Mouse (Mus musculus): ENCODE results near the gene Styk1.
"Not testable (repeated sequence)": the region's sequence is repeated elsewhere in the genome, so short reads cannot be mapped to it uniquely, and the experiment has no call there.

Gene Styk1

DNA sequence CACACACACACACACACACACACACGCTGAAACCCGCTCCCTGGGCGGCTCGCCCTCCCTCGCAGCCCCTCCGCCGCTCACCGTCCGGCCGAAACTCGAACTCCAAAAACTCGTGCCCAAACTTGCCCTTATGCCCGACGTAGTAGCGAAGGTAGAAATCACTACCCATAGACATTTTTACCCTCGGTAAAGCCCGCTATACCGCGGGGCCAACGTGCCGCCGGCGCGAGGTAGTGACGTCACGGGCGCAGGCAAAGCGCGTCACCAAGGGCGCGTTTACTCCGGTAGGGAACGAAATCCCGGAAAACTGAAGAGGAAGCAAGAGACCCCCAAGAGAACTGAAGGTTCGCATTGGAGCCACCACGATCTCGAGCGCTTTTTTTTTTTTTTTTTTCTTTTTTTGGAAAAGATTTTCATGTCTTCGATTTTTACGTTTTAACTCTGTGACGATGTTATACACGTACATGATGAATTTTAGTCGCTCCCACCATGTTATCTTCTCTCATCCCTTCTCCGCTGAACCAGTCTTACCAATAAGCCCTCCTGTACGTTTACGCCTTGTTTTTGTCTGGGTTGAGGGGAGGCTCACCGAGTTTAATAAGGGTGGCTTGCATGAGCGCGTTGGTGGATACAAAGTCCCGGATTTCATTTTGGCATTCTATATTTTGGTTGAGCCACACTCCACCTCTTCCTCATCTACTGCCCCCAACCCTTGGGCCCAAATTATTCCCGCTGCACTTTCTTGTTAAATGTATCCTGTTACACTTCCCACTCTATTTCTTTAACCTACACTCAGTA, 60.2 kb downstream of the Styk1 start, which contains the start of gene Magohb:
Gene Magohb, minus strand, starts transcription at position 254 of the 798 bp plus-strand sequence.
- peak; percentile 93 for DNase-seq (ENCODE audit: low spot score)

GRCm38 (mm10) chr6:131292276-131292990, 61.0 kb downstream of the Styk1 start:
- no peak for DNase-seq (ENCODE audit: low spot score)

DNA sequence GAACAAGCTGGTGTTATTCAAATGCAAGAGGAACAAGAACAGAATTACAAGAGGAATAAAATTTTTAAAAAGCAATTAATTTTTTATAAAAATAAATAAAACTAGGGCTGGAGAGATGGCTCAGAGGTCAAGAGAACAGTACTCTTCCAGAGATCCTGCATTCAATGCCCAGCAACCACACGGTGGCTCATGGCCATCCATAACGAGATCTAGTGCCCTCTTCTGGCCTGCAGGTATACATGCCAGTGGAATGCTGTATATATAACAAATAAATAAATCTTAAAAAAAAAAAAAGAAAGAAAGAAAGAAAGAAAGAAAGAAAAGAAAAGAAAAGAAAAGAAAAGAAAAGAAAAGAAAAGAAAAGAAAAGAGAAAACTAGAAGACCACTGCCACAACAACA, 63.0 kb downstream of the Styk1 start:
- no peak for DNase-seq (ENCODE audit: low spot score)

DNA sequence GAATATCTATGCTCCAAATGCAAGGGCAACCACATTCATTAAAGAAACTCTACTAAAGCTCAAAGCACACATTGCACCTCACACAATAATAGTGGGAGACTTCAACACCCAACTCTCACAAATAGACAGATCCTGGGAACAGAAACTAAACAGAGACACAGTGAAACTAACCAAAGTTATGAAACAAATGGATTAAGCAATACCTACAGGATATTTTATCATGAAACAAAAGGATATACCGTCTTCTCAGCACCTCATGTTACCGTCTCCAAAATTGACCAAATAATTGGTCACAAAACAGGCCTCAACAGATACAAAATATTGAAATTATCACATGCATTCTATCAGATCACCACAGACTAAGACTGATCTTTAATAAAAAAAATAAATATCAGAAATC, 75.2 kb downstream of the Styk1 start:
- DNase-seq (ENCODE audit: low spot score): not testable (repeated sequence)

DNA sequence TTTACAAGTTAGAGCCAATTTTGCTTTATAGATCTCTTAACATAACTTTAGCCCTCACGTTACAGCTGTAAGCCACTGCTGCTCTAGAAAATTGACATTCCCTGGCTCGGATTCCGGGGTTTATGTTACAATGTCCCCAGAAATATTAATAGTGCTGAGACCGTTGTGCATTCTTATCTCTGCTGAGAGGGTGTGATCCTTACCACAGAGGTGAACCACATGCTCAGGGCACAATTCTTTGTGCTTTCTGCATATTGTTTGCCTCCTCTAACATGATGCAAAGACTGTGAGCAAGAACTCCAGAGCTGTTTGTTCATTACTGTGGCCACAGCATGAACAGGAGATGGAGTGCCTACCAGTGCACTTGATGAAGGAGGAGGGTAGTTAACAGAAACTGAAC, 76.7 kb downstream of the Styk1 start:
- DNase-seq (ENCODE audit: low spot score): no peak

DNA sequence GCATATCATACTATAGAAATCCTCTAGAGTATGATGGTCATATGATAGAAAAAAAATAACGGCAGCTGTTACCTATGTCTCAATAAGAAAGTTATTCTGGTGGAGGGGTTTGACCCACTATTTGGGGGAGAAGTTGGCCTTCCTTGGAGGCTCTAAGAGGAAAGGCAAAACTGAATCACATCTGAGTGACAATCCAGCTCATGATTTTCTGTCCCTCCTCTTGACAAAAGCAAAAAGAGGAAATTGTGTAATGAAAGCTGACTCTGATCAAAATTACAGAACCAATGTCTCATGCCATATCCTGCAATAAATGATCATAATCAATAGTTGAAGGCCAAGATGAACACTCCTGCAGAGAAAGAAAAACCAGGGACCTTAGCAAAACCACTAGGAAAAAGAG, 81.1 kb downstream of the Styk1 start:
- DNase-seq (ENCODE audit: low spot score): no peak

DNA sequence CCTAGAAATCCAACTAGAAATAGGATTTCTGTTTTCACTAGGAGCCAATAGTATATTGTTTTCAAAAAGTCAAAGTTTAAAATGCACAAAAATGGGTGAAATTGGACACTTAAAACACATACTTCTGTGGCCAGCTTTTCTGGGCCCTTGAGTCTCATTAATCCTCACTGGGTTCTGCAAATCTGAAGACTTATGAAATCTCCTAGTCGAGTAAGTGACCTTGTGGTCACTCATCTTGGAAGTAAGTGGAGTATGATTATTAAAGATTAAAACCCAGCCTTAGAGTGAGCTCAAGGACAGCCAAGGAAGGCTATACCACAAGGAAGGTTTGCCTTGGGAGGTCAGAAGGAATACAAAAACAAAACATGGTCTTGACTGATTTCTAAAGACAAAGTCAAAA, 83.1 kb downstream of the Styk1 start:
- DNase-seq (ENCODE audit: low spot score): no peak

DNA sequence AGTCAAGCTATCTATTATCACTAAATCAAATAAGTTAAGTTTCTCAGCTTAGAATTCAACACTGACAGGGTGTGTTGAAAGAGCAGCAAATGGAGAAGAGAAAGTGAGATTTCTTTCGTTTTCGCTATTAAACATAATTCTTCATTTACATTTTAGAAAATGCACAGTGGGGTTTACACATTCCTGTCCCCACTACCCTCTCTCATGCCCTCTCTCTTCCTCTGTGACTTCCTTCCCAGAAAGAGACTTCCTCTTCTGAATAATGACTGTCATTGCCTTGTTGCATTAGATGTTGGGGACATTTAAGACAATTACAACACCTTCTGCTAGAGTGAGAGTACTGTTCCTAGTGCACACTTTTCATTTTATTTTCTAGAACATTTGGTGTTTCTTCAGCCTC, 83.8 kb downstream of the Styk1 start:
- DNase-seq (ENCODE audit: low spot score): no peak

GRCm38 (mm10) chr6:131264175-131264574, 89.2 kb downstream of the Styk1 start:
- no peak for DNase-seq (ENCODE audit: low spot score)

- DNase-seq (ENCODE audit: low spot score): no peak
These were observed 90.6 kb downstream of the Styk1 start for GRCm38 (mm10) chr6:131262778-131263177.

DNA sequence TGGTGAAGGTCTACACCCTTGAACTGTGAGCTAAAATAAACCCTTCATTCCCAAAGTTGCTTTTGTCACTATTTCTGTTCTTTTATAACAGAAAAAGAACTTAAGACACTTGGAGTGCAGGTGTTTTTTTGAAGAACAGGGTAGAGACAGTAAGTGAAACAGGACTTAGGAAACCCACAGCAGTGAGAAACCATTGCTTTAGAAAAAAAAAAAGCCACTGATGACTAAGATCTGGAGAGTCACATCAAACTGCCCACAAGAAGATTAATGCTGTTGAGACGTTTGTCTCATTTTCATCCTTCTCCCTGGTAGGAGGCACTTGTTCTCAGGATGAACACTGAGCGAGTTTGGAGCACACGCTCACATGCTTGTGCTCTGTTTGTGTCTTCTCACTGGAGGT, 91.4 kb downstream of the Styk1 start:
- no peak for DNase-seq (ENCODE audit: low spot score)

Measured in ovary, postnatal 10 days (tissue).